Mouse (Mus musculus) thymus, adult 2 months (tissue): ENCODE measurements at regions not wholly inside any gene's neighbourhood (a gene's known extent, or its start where the extent isn't known, plus 50 kb on each side); places are given as distances from the start of the nearest gene placed in this dataset.

ENCODE experiments used
- DNase-seq: peaks from one replicate; pipeline ENCODE4 v3.0.0; 2021
- H3K27ac ChIP-seq: fragments of 200-500 bp; 2 replicates; pipeline ENCODE4 v1.5.1; 2012; ENCODE audit warnings: low read length, control low read depth; ENCODE audit not compliant: control insufficient read depth, insufficient read depth
- H3K27me3 ChIP-seq: fragments of 200-500 bp; 2 replicates; pipeline ENCODE4 v1.6.1; 2012; ENCODE audit warnings: mild to moderate bottlenecking, low read length, moderate library complexity, mixed read lengths; ENCODE audit not compliant: control insufficient read depth, insufficient read depth
- H3K36me3 ChIP-seq: fragments of 200-500 bp; 2 replicates; pipeline ENCODE4 v1.6.1; 2012; ENCODE audit warnings: mild to moderate bottlenecking, low read length, moderate library complexity; ENCODE audit not compliant: control insufficient read depth, insufficient read depth
- H3K4me1 ChIP-seq: fragments of 200-500 bp; replicated peaks from 2 replicates; pipeline ENCODE4 v1.6.1; 2012; ENCODE audit warnings: low read length; ENCODE audit not compliant: control insufficient read depth, insufficient read depth
- H3K4me3 ChIP-seq: fragments of 200-500 bp; 2 replicates; pipeline ENCODE4 v1.5.1; 2012; ENCODE audit warnings: mild to moderate bottlenecking, low read length, control low read depth, moderate library complexity; ENCODE audit not compliant: control insufficient read depth, insufficient read depth
- CTCF ChIP-seq: fragments of 200-500 bp; IDR thresholded peaks from 2 replicates; pipeline ENCODE4 v1.5.1; 2012; ENCODE audit warnings: mild to moderate bottlenecking, control low read depth, low read length, moderate library complexity, borderline replicate concordance; ENCODE audit not compliant: control insufficient read depth, poor library complexity, insufficient read depth; ENCODE audit errors: extremely low read depth
- POLR2A ChIP-seq: fragments of 200-500 bp; IDR thresholded peaks from 2 replicates; pipeline ENCODE4 v1.6.1; 2012; ENCODE audit warnings: mild to moderate bottlenecking, low read length, control low read depth, moderate library complexity; ENCODE audit not compliant: control insufficient read depth, poor library complexity, insufficient read depth; ENCODE audit errors: extremely low read depth
- WGBS: fragments of 180-500 bp; shearing (Covaris S2); methylation state at CpG from one replicate; pipeline ENCODE4 v1.1.7; 2018; 5-methylcytosine and 5-hydroxymethylcytosine counted together

DNA sequence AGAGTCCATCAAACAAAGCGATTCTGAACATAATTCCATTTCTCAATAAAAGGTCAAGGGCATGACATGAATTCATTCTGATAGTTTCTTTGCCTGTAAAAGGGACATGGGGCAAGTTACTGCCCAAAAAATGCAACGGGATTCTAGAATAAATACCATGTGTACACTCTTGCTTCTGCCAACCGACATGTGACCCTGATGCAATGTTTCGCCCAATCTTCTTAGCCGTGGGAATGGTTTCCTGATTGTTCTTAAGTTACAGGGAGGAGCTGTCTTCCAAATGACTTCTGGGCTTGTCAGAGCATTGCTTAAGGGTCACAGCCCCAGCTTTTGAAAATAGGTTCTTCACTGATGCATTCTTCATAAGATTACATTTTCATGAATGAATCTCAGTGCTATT, 71.4 kb upstream of the Gm10260 start:
- no peaks in the 10 kb centered on the region for H3K36me3 ChIP-seq
- no peak overlapping the region for H3K4me3 ChIP-seq
- no peak for TF ChIP-seq POLR2A
- no peak for TF ChIP-seq CTCF
- WGBS: 94% methylated on average over 5 of the region's 5 CpGs
- H3K27ac ChIP-seq: no peak overlapping the region
- H3K4me1 ChIP-seq: peaks cover 3% of the 10 kb centered on the region; the same call in 1 of the 2 replicates
- no peaks in the 10 kb centered on the region for H3K27me3 ChIP-seq
- no peak for DNase-seq

GRCm38 (mm10) chr13:97829558-97829957, 69.1 kb upstream of the Gm10260 start:
- Histone ChIP-seq H3K4me1 (no peaks in the 10 kb centered on the region; the same call in 1 of the 2 replicates), H3K27ac (no peak overlapping the region), H3K4me3 (no peak overlapping the region), H3K36me3 (no peaks in the 10 kb centered on the region), H3K27me3 (no peaks in the 10 kb centered on the region)
- 89% methylated on average over 5 of the region's 5 CpGs for WGBS
- DNase-seq: no peak
- no peak for TF ChIP-seq POLR2A
- no peak for TF ChIP-seq CTCF

- peaks cover 11% of the 10 kb centered on the region for H3K4me1 ChIP-seq
- H3K27ac ChIP-seq: no peak overlapping the region
- H3K4me3 ChIP-seq: no peak overlapping the region
- no peak for DNase-seq
- no peaks in the 10 kb centered on the region for H3K36me3 ChIP-seq
- WGBS: 94% methylated on average over 22 of the region's 22 CpGs
- no peak for TF ChIP-seq POLR2A
- no peak for TF ChIP-seq CTCF
- H3K27me3 ChIP-seq: no peaks in the 10 kb centered on the region
These were observed 65.6 kb upstream of the Gm10260 start for GRCm38 (mm10) chr13:97825801-97826576.

DNA sequence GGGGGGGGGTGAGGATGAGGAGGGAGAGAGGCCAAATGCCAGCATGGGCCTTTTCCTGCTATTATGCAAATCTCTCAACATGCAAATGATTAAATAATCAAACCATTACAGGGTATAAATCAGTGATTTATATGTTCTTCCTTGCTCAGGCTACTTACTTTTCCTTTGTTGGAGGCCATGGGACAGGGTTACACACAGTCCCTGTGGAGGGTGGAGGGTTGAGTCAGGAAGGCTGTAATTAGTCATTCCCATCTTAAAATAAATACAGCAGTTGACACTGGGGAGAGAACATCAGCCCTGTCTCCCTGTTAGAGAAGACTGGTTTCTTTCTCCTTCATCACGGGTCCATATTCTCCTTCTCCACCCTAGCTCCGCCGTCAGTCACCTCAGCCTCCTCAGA, 64.9 kb upstream of the Gm10260 start:
- Histone ChIP-seq H3K27ac (no peak overlapping the region), H3K27me3 (no peaks in the 10 kb centered on the region), H3K4me1 (peaks cover 11% of the 10 kb centered on the region), H3K36me3 (no peaks in the 10 kb centered on the region), H3K4me3 (no peak overlapping the region)
- DNase-seq: no peak
- TF ChIP-seq CTCF (no peak), POLR2A (no peak)
- WGBS: 97% methylated on average over 3 of the region's 3 CpGs

GRCm38 (mm10) chr13:97824071-97824716, 63.8 kb upstream of the Gm10260 start:
- Histone ChIP-seq H3K4me3 (no peak overlapping the region), H3K27ac (peak overlapping the region; percentile 72), H3K36me3 (no peaks in the 10 kb centered on the region), H3K27me3 (no peaks in the 10 kb centered on the region), H3K4me1 (peaks cover 11% of the 10 kb centered on the region)
- TF ChIP-seq POLR2A: no peak
- no peak for TF ChIP-seq CTCF
- WGBS: 70% methylated on average over 20 of the region's 20 CpGs
- DNase-seq: peak; percentile 60

DNA sequence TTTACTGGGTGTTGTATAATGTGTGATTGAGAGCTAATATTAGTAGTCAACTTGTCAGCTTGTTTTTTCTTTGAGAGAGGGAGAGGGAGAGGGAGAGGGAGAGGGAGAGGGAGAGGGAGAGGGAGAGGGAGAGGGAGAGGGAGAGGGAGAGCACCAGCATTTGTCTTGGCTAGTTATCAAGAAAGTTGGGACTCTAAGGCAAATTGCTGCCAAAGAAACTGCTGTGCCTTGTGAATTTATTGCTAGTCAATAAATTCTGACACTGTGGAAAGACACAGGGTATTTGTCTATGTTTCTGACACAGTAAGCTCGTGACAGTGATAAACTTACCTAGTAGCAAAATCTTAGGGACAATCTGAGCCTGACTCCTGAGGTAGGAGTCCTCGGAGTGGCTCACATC, 61.2 kb upstream of the Gm10260 start:
- Histone ChIP-seq H3K4me3 (no peak overlapping the region), H3K36me3 (no peaks in the 10 kb centered on the region), H3K27ac (no peak overlapping the region), H3K4me1 (peaks cover 11% of the 10 kb centered on the region), H3K27me3 (no peaks in the 10 kb centered on the region)
- TF ChIP-seq CTCF (no peak), POLR2A (no peak)
- DNase-seq: no peak
- WGBS: 80% methylated on average over 2 of the region's 2 CpGs
